In the genomic region with DNA sequence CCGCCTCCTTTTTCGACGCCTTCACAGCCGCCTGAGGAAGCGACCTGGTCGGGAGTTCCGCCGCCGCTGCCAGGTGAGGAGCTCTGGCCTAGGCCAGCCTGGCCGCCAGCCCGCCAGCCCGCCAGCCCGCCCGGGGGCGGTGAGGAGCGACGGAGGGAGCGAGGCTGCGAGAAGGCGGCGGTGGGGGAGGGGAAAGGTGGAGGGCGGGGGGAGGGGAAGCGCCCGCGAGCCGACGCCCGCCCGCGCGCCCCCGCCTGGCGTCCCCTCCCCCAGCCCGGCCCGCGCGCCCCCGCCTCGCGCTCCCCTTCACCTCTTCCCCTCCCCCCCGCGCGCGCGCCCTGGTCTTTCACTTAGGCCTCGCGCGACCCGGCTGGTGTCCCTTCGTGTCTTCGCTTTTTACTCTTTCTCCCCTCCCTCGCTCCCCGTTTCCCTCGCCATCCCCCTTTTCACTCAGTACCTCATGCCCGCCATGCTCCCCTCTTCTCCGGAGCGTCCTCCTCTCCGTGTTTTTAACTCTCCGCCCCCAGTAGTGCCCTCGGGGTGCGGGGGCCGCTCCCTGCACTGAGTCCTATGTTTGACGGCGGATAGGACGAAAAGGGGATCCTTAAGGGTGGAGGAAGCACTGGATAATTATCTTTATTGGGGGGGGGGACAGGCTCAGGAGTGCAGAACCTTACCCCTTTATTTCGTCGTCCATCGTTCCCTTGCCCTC, we compare ENCODE assay signal across 8 mouse cellular contexts. TPM values are rescaled to one million over a fixed set of nuclear protein-coding genes. Genes with fewer than 3 reads are reported as not detected.
DNase-seq lines count a peak whose midpoint lies in the region; ATAC-seq lines count a peak whose summit lies in the region.

No protein-coding gene starts in this region.

- peak overlapping the region; percentile 99 for H3K27ac ChIP-seq in limb, embryonic 12.5 days
- peak overlapping the region; percentile 93 for H3K27ac ChIP-seq in midbrain, embryonic 15.5 days
- peak overlapping the region; percentile 95 for H3K27ac ChIP-seq in stomach, embryonic 15.5 days

- DNase-seq in cerebellum, postnatal 14 days, result peak; percentile 80 to 93
- peak; percentile 19 to 28 for DNase-seq in frontal cortex, postnatal 36 days (ENCODE audit: low spot score in 2 of 2)
- DNase-seq in induced T-regulatory cell, adult 2 months (ENCODE audit: low read depth), result peak; percentile 78

- H3K36me3 ChIP-seq in megakaryocyte, embryonic 14.5 days (replicated peaks; ENCODE audit: low read length), result peaks cover 15% of the 10 kb centered on the region
- peaks cover 6% of the 10 kb centered on the region; the same call in 1 of the 2 replicates for H3K36me3 ChIP-seq in limb, embryonic 12.5 days
- no peaks in the 10 kb centered on the region for H3K36me3 ChIP-seq in midbrain, embryonic 15.5 days (replicated peaks)
- H3K36me3 ChIP-seq in stomach, embryonic 15.5 days, result no peaks in the 10 kb centered on the region

- H3K4me3 ChIP-seq in megakaryocyte, embryonic 14.5 days (replicated peaks), result peak overlapping the region; percentile 95
- H3K4me3 ChIP-seq in limb, embryonic 12.5 days (replicated peaks), result peak overlapping the region; percentile 88
- peak overlapping the region; percentile 79 for H3K4me3 ChIP-seq in midbrain, embryonic 15.5 days
- H3K4me3 ChIP-seq in stomach, embryonic 15.5 days (replicated peaks), result peak overlapping the region; percentile 85

- H3K9me3 ChIP-seq in megakaryocyte, embryonic 14.5 days, result no peaks in the 10 kb centered on the region
- H3K9me3 ChIP-seq in limb, embryonic 12.5 days, result no peaks in the 10 kb centered on the region
- no peaks in the 10 kb centered on the region for H3K9me3 ChIP-seq in midbrain, embryonic 15.5 days
- H3K9me3 ChIP-seq in stomach, embryonic 15.5 days, result no peaks in the 10 kb centered on the region

- peak overlapping the region; percentile 70 for H3K4me2 ChIP-seq in limb, embryonic 12.5 days
- H3K4me2 ChIP-seq in midbrain, embryonic 15.5 days, result peak overlapping the region; percentile 91
- H3K4me2 ChIP-seq in stomach, embryonic 15.5 days, result peak overlapping the region; percentile 68

- under 1% methylated on average over 34 of the region's 68 CpGs for WGBS in limb, embryonic 12.5 days
- WGBS in midbrain, embryonic 15.5 days, result under 1% methylated on average over 42 of the region's 68 CpGs
- under 1% methylated on average over 27 of the region's 68 CpGs for WGBS in stomach, embryonic 15.5 days

- H3K27me3 ChIP-seq in megakaryocyte, embryonic 14.5 days (replicated peaks), result no peaks in the 10 kb centered on the region
- H3K27me3 ChIP-seq in limb, embryonic 12.5 days, result no peaks in the 10 kb centered on the region
- no peaks in the 10 kb centered on the region for H3K27me3 ChIP-seq in midbrain, embryonic 15.5 days (replicated peaks)
- H3K27me3 ChIP-seq in stomach, embryonic 15.5 days (replicated peaks), result no peaks in the 10 kb centered on the region

- ATAC-seq in megakaryocyte, adult 5-6 weeks (ENCODE audit: poor library complexity, severe bottlenecking), result no peak
- no peak; the same call in 1 of the 2 replicates for ATAC-seq in limb, embryonic 12.5 days (ENCODE audit: insufficient number of reproducible peaks, insufficient read depth, low FRiP score, low TSS enrichment, low read depth)
- peak; percentile 62 for ATAC-seq in midbrain, embryonic 15.5 days (replicated peaks)
- 0 out of 2 replicates have a peak, but pooled peaks have one; percentile 2 for ATAC-seq in stomach, embryonic 15.5 days (ENCODE audit: insufficient read depth, low FRiP score, low read depth)

- H3K4me1 ChIP-seq in megakaryocyte, embryonic 14.5 days, result peaks cover 57% of the 10 kb centered on the region
- H3K4me1 ChIP-seq in limb, embryonic 12.5 days (replicated peaks), result peaks cover 12% of the 10 kb centered on the region
- peaks cover 37% of the 10 kb centered on the region for H3K4me1 ChIP-seq in midbrain, embryonic 15.5 days
- 0 out of 2 replicates have a peak, but pooled peaks cover 11% of the 10 kb centered on the region for H3K4me1 ChIP-seq in stomach, embryonic 15.5 days

- peak overlapping the region; percentile 94 for H3K9ac ChIP-seq in limb, embryonic 12.5 days (replicated peaks)
- peak overlapping the region; percentile 80 for H3K9ac ChIP-seq in midbrain, embryonic 15.5 days
- peak overlapping the region; percentile 81 for H3K9ac ChIP-seq in stomach, embryonic 15.5 days

RNA-seq across cellular contexts. Expression of gene Gatad2b, which starts 0.5 kb away (rescaled TPM):
- polyA plus RNA-seq in megakaryocyte, embryonic 14.5 days (2012; ENCODE audit: insufficient read depth, low replicate concordance), result 2.8 and 3.2 TPM in 2 replicates
- 91.6 and 110 TPM in 2 replicates for total RNA-seq in megakaryocyte, adult 5-6 weeks (2015)
- total RNA-seq in megakaryocyte, adult 5-6 weeks (2017), result 25.3 and 33.5 TPM in 2 replicates
- 17.7 and 19.5 TPM in 2 replicates for polyA plus RNA-seq in limb, embryonic 12.5 days (2016; fragmentation: Nextera tagmentation; extraction: Ambion mirVana)
- polyA plus RNA-seq in midbrain, embryonic 15.5 days (2015; fragmentation: Nextera tagmentation; extraction: Ambion mirVana), result 13.2 and 14.5 TPM in 2 replicates
- polyA plus RNA-seq in stomach, embryonic 15.5 days (2015; fragmentation: Nextera tagmentation; extraction: Ambion mirVana), result 10.5 and 10.8 TPM in 2 replicates

RNA-seq across cellular contexts. Expression of gene Dennd4b, which starts 28.5 kb away (rescaled TPM):
- 41.0 and 105 TPM in 2 replicates for polyA plus RNA-seq in megakaryocyte, embryonic 14.5 days (2012; ENCODE audit: insufficient read depth, low replicate concordance)
- 30.8 and 38.1 TPM in 2 replicates for total RNA-seq in megakaryocyte, adult 5-6 weeks (2015)
- 20.0 and 21.2 TPM in 2 replicates for total RNA-seq in megakaryocyte, adult 5-6 weeks (2017)
- 5.7 and 5.9 TPM in 2 replicates for polyA plus RNA-seq in limb, embryonic 12.5 days (2016; fragmentation: Nextera tagmentation; extraction: Ambion mirVana)
- 7.4 and 11.2 TPM in 2 replicates for polyA plus RNA-seq in midbrain, embryonic 15.5 days (2015; fragmentation: Nextera tagmentation; extraction: Ambion mirVana)
- polyA plus RNA-seq in stomach, embryonic 15.5 days (2015; fragmentation: Nextera tagmentation; extraction: Ambion mirVana), result 4.0 and 4.2 TPM in 2 replicates

RNA-seq across cellular contexts. Expression of gene Crtc2, which starts 39.5 kb away (rescaled TPM):
- 53.7 and 79.0 TPM in 2 replicates for polyA plus RNA-seq in megakaryocyte, embryonic 14.5 days (2012; ENCODE audit: insufficient read depth, low replicate concordance)
- total RNA-seq in megakaryocyte, adult 5-6 weeks (2015), result 48.1 and 49.5 TPM in 2 replicates
- total RNA-seq in megakaryocyte, adult 5-6 weeks (2017), result 11.3 and 19.4 TPM in 2 replicates
- 18.6 and 30.3 TPM in 2 replicates for polyA plus RNA-seq in limb, embryonic 12.5 days (2016; fragmentation: Nextera tagmentation; extraction: Ambion mirVana)
- 24.0 and 26.6 TPM in 2 replicates for polyA plus RNA-seq in midbrain, embryonic 15.5 days (2015; fragmentation: Nextera tagmentation; extraction: Ambion mirVana)
- 16.5 and 22.3 TPM in 2 replicates for polyA plus RNA-seq in stomach, embryonic 15.5 days (2015; fragmentation: Nextera tagmentation; extraction: Ambion mirVana)

RNA-seq across cellular contexts. Expression of gene Slc39a1, which starts 45.5 kb away (rescaled TPM):
- polyA plus RNA-seq in megakaryocyte, embryonic 14.5 days (2012; ENCODE audit: insufficient read depth, low replicate concordance), result 14.4 and 22.8 TPM in 2 replicates
- total RNA-seq in megakaryocyte, adult 5-6 weeks (2015), result 20.9 and 23.7 TPM in 2 replicates
- total RNA-seq in megakaryocyte, adult 5-6 weeks (2017), result 38.3 and 44.1 TPM in 2 replicates
- polyA plus RNA-seq in limb, embryonic 12.5 days (2016; fragmentation: Nextera tagmentation; extraction: Ambion mirVana), result 56.8 and 62.0 TPM in 2 replicates
- 48.4 and 52.1 TPM in 2 replicates for polyA plus RNA-seq in midbrain, embryonic 15.5 days (2015; fragmentation: Nextera tagmentation; extraction: Ambion mirVana)
- 104 and 111 TPM in 2 replicates for polyA plus RNA-seq in stomach, embryonic 15.5 days (2015; fragmentation: Nextera tagmentation; extraction: Ambion mirVana)

RNA-seq across cellular contexts. Expression of gene Creb3l4, which starts 50.2 kb away (rescaled TPM):
- polyA plus RNA-seq in megakaryocyte, embryonic 14.5 days (2012; ENCODE audit: insufficient read depth, low replicate concordance), result 0.07 TPM in 1 of 2 replicates, not detected in the other
- 0.67 TPM in 1 of 2 replicates, not detected in the other for total RNA-seq in megakaryocyte, adult 5-6 weeks (2015)
- 0.37 TPM in 1 of 2 replicates, not detected in the other for total RNA-seq in megakaryocyte, adult 5-6 weeks (2017)
- polyA plus RNA-seq in limb, embryonic 12.5 days (2016; fragmentation: Nextera tagmentation; extraction: Ambion mirVana), result 11.7 and 12.9 TPM in 2 replicates
- polyA plus RNA-seq in midbrain, embryonic 15.5 days (2015; fragmentation: Nextera tagmentation; extraction: Ambion mirVana), result 1.6 and 2.3 TPM in 2 replicates
- polyA plus RNA-seq in stomach, embryonic 15.5 days (2015; fragmentation: Nextera tagmentation; extraction: Ambion mirVana), result 21.4 and 22.5 TPM in 2 replicates

Comparison
In these comparisons a context has a peak if more than half of its experiments do, and no peak if none do; other contexts are left out.
1. ATAC-seq: peak in midbrain, embryonic 15.5 days (single experiment) and stomach, embryonic 15.5 days (single experiment); none in megakaryocyte, adult 5-6 weeks (single experiment) and limb, embryonic 12.5 days (single experiment).
2. DNase-seq: peak in every context shown above with its lines; median percentile 86 in cerebellum, postnatal 14 days; 78 in induced T-regulatory cell, adult 2 months; 24 in frontal cortex, postnatal 36 days.
3. Peak in every context shown above with its lines, with median percentiles within 50 percentile points of each other: H3K4me3 ChIP-seq, H3K27ac ChIP-seq, H3K4me2 ChIP-seq and H3K9ac ChIP-seq.